Mouse (Mus musculus) liver, embryonic 14.5 days (tissue): Measurements from ENCODE around the gene Notch2. TPM values are rescaled to one million over a fixed set of nuclear protein-coding genes. Genes with fewer than 3 reads are reported as not detected.

Source experiments
- ATAC-seq: fragments of 200-750 bp; cut with Nextera tagmentation; 2 replicates; pipeline ENCODE4 v1.8.0; 2017; ENCODE audit warnings: moderate number of reproducible peaks, mild to moderate bottlenecking, moderate library complexity; ENCODE audit not compliant: insufficient read depth
- DNase-seq, 3 experiments: peaks; one replicate each; pipeline ENCODE4 v3.0.0-alpha.2; 2012 to 2013; ENCODE audit warnings: low read depth in 3 of 3, low spot score in 3 of 3
- H3K27ac ChIP-seq: fragments of 300-500 bp; sonication (generic); 2 replicates; pipeline ENCODE4 v1.5.1; 2014; ENCODE audit warnings: moderate library complexity, mild to moderate bottlenecking, control low read depth, inconsistent platforms
- H3K27me3 ChIP-seq: fragments of 300-500 bp; sonication (generic); 2 replicates; pipeline ENCODE4 v1.6.1; 2014; ENCODE audit warnings: mild to moderate bottlenecking, low read length, moderate library complexity; ENCODE audit not compliant: control insufficient read depth, insufficient read depth
- H3K36me3 ChIP-seq: fragments of 300-500 bp; sonication (generic); replicated peaks from 2 replicates; pipeline ENCODE4 v1.6.1; 2014; ENCODE audit warnings: low read depth; ENCODE audit not compliant: control insufficient read depth, insufficient read depth
- H3K4me1 ChIP-seq, 2 experiments: fragments of 200-500 bp in 1 of 2; fragments of 300-500 bp in 1 of 2; sonication (generic) in 1 of 2; replicated peaks; 2 replicates each; pipeline ENCODE4 v1.6.1; 2012 to 2014; ENCODE audit warnings: antibody characterized with exemption in 1 of 2, inconsistent platforms in 1 of 2, low read length in 1 of 2; ENCODE audit not compliant: control insufficient read depth in 2 of 2, insufficient read depth in 2 of 2
- H3K4me2 ChIP-seq: fragments of 300-500 bp; sonication (generic); 2 replicates; pipeline ENCODE4 v1.6.1; 2014; ENCODE audit warnings: low read depth, mild to moderate bottlenecking, control low read depth, moderate library complexity
- H3K4me3 ChIP-seq, 2 experiments: fragments of 200-500 bp in 1 of 2; fragments of 300-500 bp in 1 of 2; sonication (generic) in 1 of 2; 2 replicates each; pipeline ENCODE4 v1.5.1; 2012 to 2014; ENCODE audit warnings: low read depth in 2 of 2, low read length in 2 of 2, mild to moderate bottlenecking in 2 of 2, control low read depth in 1 of 2, inconsistent platforms in 1 of 2, moderate library complexity in 1 of 2; ENCODE audit not compliant: insufficient read depth in 1 of 2
- H3K9ac ChIP-seq: fragments of 300-500 bp; sonication (generic); replicated peaks from 2 replicates; pipeline ENCODE4 v1.6.1; 2014; ENCODE audit warnings: mild to moderate bottlenecking, control low read depth, moderate library complexity
- H3K9me3 ChIP-seq: fragments of 300-500 bp; sonication (generic); 2 replicates; pipeline ENCODE4 v1.6.1; 2016; ENCODE audit warnings: low read length, mixed read lengths; ENCODE audit not compliant: control insufficient read depth
- CTCF ChIP-seq: IDR thresholded peaks from 2 replicates; pipeline ENCODE4 v1.5.1; 2016; ENCODE audit warnings: antibody characterized with exemption, low read depth, control low read depth
- EP300 ChIP-seq: IDR thresholded peaks from 2 replicates; pipeline ENCODE4 v1.6.1; 2016; ENCODE audit warnings: antibody characterized with exemption, low read depth
- WGBS: fragments of 180-500 bp; shearing (Covaris S2); extraction: QIAGEN DNeasy Blood & Tissue Kit; methylation state at CpG from one replicate; pipeline ENCODE4 v1.1.7; 2014; ENCODE audit not compliant: insufficient replicate concordance; 5-methylcytosine and 5-hydroxymethylcytosine counted together
- polyA plus RNA-seq, 2 experiments: library from polyadenylated mRNA; depleted of rRNA in 1 of 2; stranded (reverse) in 1 of 2; unstranded in 1 of 2; fragments of >200 nt; fragmentation: Nextera tagmentation in 1 of 2; extraction: Ambion mirVana in 1 of 2; gene quantifications; 2 replicates each; pipeline versions ENCODE4 v1.2.1 to v1.2.3; 2012 to 2014

Notch2 gene
- polyA plus RNA-seq, 2 experiments, result 3.0 to 5.4 TPM

- Histone ChIP-seq H3K27ac (no peak overlapping the region), H3K4me1 (peaks cover 11 to 46% of the 10 kb centered on the region in 2 experiments)
Measured at GRCm38 (mm10) chr3:98020431-98021229, 7.3 kb downstream of the Notch2 start.

GRCm38 (mm10) chr3:98024288-98024848 is 11.0 kb downstream of the Notch2 start:
- no peak overlapping the region for H3K27ac ChIP-seq
- TF ChIP-seq EP300, result no peak
- no peak overlapping the region for H3K4me2 ChIP-seq
- H3K4me3 ChIP-seq, result no peak overlapping the region
- no peaks in the 10 kb centered on the region for H3K36me3 ChIP-seq
- no peaks in the 10 kb centered on the region for H3K27me3 ChIP-seq
- no peak for ATAC-seq
- WGBS, result 42% methylated on average over 13 of the region's 13 CpGs
- H3K4me1 ChIP-seq, result peaks cover 15 to 42% of the 10 kb centered on the region in 2 experiments
- no peaks in the 10 kb centered on the region for H3K9me3 ChIP-seq
- DNase-seq, result no peak
- H3K9ac ChIP-seq, result no peak overlapping the region

More at GRCm38 (mm10) chr3:98020431-98021229, 7.3 kb downstream of the Notch2 start:
- Histone ChIP-seq H3K9me3 (no peaks in the 10 kb centered on the region), H3K4me3 (no peak overlapping the region), H3K27me3 (no peaks in the 10 kb centered on the region), H3K36me3 (no peaks in the 10 kb centered on the region), H3K9ac (no peak overlapping the region), H3K4me2 (no peak overlapping the region)
- DNase-seq (no peak), ATAC-seq (peak; percentile 55; the same call in 1 of the 2 replicates)
- TF ChIP-seq CTCF (peak; percentile 28; the same call in 1 of the 2 replicates), EP300 (no peak)
- WGBS, result 49% methylated on average over 9 of the region's 9 CpGs

- Histone ChIP-seq H3K27me3 (no peaks in the 10 kb centered on the region), H3K9ac (no peak overlapping the region), H3K9me3 (no peaks in the 10 kb centered on the region), H3K36me3 (no peaks in the 10 kb centered on the region), H3K4me3 (no peak overlapping the region), H3K27ac (no peak overlapping the region), H3K4me1 (peaks cover 11 to 35% of the 10 kb centered on the region in 2 experiments), H3K4me2 (0 out of 2 replicates have a peak overlapping the region, but pooled peaks have one; percentile 22)
- TF ChIP-seq EP300 (no peak), CTCF (no peak)
- 26% methylated on average over 14 of the region's 14 CpGs for WGBS
- ATAC-seq (0 out of 2 replicates have a peak, but pooled peaks have one; percentile 17), DNase-seq (no peak)
Measured at GRCm38 (mm10) chr3:98025521-98025920, 12.2 kb downstream of the Notch2 start.

GRCm38 (mm10) chr3:98025921-98026880 is 12.9 kb downstream of the Notch2 start:
- ATAC-seq, result no peak
- Histone ChIP-seq H3K4me3 (no peak overlapping the region), H3K9me3 (no peaks in the 10 kb centered on the region), H3K36me3 (no peaks in the 10 kb centered on the region), H3K4me2 (no peak overlapping the region), H3K27me3 (no peaks in the 10 kb centered on the region), H3K9ac (no peak overlapping the region), H3K4me1 (peaks cover 8 to 36% of the 10 kb centered on the region in 2 experiments), H3K27ac (no peak overlapping the region)
- TF ChIP-seq EP300, result no peak
- no peak for TF ChIP-seq CTCF
- WGBS, result 59% methylated on average over 10 of the region's 10 CpGs
- no peak for DNase-seq
